Mouse (Mus musculus) retina, postnatal 7 days (tissue): ENCODE data around the gene Abhd2.

Source experiments
- DNase-seq: peaks from one replicate; pipeline ENCODE4 v3.0.0-alpha.2; 2012; ENCODE audit warnings: low read depth, low spot score

Gene Abhd2

GRCm38 (mm10) chr7:79293605-79294232 lies 20.7 kb downstream of the Abhd2 start:
- no peak for DNase-seq

DNA sequence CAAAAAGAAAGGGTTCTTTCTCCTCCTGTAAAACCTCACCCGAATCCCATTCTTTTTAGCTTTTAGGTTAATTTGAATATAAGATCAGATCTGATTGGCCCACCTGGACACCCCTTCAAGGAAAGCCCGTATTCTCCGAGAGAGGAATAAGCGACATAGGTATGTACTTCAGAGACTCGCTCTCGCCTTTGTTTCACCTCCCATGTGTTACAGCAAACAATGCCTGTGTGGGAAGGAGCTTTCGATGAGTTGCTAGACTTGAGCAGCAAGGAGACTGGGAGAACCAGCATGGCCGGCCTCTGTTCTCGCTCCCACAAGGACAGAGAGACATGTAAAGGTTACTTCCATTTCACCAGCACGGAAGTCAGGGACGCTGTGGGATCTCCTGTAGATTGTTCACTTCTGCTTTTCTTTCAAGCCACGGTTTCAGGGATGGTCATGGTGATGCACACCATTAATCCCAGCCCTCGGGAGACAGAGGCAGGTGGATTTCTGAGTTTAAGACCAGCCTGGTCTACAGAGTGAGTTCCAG lies 21.5 kb downstream of the Abhd2 start:
- no peak for DNase-seq

- DNase-seq, result no peak
Measured at GRCm38 (mm10) chr7:79295196-79295826, 22.3 kb downstream of the Abhd2 start.

DNA sequence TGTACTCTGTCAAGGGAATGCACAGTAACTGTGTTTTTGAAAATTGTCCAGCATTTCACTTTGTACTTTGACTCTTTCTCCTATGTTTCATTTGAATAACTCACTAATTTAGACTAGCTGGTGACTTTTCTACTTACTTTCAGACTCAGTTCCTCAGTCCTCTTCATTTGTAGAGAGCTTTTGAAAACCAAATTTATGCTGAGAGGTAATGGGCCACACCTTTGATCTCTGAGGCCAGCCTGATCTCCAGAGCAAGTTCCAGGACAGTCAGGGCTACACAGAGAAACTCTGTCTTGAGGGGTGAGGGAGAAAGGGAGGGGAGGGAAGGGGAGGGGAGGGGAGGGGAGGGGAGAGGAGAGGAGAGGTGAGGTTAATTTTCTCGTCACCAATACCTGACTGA lies 25.7 kb downstream of the Abhd2 start:
- DNase-seq, result no peak

- DNase-seq, result no peak
Measured at GRCm38 (mm10) chr7:79299548-79299947, 26.5 kb downstream of the Abhd2 start.

- no peak for DNase-seq
Measured at GRCm38 (mm10) chr7:79300432-79301151, 27.6 kb downstream of the Abhd2 start.

DNA sequence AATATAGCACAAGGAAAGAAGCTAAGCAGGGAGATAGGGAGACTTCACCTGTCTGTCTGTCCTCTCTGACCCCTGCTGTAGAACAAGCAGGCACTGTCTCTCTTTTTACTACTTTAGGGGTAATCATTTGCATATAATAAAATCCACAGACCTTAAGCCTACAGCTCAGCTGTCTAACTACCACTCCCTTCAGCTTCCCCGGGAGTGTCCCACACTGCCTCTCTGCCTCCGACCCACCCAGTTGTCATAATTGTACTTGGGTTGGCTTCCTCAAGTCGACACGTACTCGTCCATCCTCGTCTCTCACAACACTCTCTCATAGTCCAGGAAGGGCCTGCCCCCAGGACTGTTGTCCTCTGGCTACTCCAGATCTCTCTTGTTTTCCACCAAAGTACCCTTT lies 29.1 kb downstream of the Abhd2 start:
- DNase-seq, result no peak

GRCm38 (mm10) chr7:79302586-79302985 lies 29.6 kb downstream of the Abhd2 start:
- no peak for DNase-seq

DNA sequence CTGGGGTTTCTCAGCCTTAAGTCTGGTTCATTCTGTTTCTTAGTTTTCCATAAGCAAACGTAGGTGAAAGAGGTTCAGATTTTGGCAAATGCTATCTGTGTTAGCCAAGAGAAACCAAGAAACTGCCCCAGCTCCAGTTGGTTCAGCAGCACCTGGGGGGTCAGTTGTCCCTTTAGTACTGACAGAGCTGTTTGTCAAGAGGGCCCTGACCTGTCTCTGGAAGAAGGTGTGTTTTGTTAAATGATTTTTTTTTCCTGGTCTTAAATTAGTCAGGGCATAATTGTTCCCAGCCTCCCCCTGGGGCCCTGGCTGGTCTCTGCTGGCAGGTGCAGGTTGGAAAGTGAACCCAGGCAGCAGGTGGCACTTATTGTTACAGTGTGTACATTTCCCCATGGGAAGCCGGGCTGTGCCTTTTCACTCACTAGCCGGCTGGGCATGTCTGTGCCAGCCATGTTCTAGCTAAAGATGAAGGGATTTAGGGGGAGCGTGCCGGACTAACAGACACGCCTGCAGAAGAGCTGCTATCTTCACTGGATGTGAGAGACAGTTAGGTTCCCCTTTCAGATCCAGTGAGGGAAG lies 30.3 kb downstream of the Abhd2 start:
- no peak for DNase-seq

- no peak for DNase-seq
Measured at GRCm38 (mm10) chr7:79308455-79309030, 35.5 kb downstream of the Abhd2 start.

GRCm38 (mm10) chr7:79309247-79310190 lies 36.5 kb downstream of the Abhd2 start:
- no peak for DNase-seq

GRCm38 (mm10) chr7:79310191-79310555 lies 37.2 kb downstream of the Abhd2 start:
- DNase-seq, result no peak

GRCm38 (mm10) chr7:79311420-79311988 lies 38.5 kb downstream of the Abhd2 start:
- DNase-seq, result no peak

GRCm38 (mm10) chr7:79312246-79312645 lies 39.2 kb downstream of the Abhd2 start:
- DNase-seq, result no peak

GRCm38 (mm10) chr7:79313519-79314059 lies 40.6 kb downstream of the Abhd2 start:
- no peak for DNase-seq

GRCm38 (mm10) chr7:79314517-79314916 lies 41.5 kb downstream of the Abhd2 start:
- no peak for DNase-seq

- no peak for DNase-seq
Measured at GRCm38 (mm10) chr7:79315149-79315548, 42.1 kb downstream of the Abhd2 start.

DNA sequence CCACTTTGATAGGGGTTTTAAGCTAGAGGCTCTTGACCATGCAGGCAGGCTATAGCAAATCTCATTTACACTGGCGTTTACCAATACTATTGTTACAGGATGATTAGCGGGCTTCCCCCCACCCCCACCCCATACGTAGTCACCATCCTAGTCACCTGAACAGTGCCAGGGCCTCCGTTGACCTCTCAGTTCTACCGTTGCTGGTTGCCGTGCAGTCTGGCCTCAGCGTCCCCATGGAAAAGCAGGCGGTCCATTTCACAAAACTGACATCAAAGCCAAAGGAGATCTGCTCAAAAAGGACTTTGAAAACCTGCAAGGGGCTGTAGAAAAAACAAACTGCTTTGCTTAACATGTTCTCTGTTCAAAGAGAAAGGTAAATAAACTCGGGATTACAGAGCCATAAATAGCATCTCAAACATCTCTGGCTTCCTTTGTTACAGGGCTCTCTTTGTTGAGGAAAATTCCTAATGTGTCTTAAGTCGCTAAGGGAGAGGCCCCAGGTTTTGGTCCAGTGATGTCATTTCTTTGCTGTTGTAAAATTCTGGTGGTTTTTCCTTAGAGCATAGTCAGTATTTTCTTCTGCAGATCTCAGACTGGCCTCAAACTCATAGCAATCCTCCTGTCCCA lies 43.2 kb downstream of the Abhd2 start:
- DNase-seq, result no peak

DNA sequence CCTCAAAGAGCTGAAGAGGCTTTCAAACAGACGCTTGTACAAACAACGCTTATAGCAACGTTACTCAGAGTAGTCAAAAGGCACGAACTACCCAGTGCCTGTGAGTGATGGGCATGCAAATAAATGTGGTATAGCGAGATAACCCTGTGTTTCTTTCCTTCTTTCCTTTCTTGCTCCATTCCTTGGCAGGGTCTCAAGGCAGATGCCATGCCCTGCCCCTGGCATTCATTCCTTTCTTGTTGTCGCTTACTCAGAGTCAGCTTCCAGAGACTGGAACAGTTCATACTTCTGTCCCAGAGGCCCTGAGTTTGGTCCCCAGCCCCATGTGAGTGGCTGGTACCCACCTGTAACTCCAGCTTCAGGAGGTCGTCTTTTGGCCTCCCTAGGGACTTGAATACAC lies 44.6 kb downstream of the Abhd2 start:
- DNase-seq, result no peak
